Mouse (Mus musculus): ENCODE data around the gene Ifrd2. TPM values are rescaled to one million over a fixed set of nuclear protein-coding genes. Genes with fewer than 3 reads are reported as not detected.

The Ifrd2 gene
- polyA plus RNA-seq, 1 experiment from 2014 or later = 40.0 TPM

DNA sequence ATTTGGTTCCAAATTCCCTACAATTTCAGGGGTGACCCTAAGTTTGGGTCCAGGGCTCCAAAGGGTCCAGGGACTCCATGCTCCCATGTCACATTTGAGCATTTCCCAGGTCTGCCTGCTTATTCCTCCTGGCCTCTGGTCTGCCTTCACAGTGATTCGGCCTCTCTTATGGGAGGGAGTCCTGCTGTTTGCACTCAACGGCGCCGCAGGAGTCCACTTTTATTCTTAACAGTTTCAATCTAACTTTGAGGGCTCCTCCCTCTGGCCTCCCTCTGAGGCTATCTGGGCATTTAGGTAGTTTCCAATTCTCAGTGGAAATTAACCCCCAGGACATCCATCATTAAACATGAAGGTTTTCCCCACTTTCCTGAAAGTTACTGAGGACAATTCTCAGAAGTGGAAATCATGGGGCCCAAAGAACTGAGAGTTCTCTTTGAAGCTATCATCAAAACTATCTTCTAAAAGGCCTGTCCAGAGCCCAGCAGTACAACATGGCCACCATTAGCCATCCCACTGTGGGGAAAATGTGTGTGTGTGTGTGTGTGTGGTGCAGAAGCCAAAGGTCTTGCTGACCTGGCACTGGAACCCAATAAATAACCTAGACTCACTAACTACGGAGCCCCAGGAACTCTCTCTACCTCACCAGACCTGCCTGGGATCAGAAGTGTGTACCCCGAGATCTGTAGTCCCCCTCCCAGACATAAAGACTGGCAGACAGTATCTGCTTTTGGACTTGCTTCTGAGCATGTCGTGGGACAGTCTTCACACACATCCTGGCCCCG, 7.0 kb downstream of the Ifrd2 start:
- 79% methylated on average over 8 of the region's 8 CpGs for WGBS
- no peaks in the 10 kb centered on the region for H3K9me3 ChIP-seq
- no peak for ATAC-seq (ENCODE audit: borderline replicate concordance, extremely low read depth, low FRiP score, low TSS enrichment)
- H3K4me2 ChIP-seq = no peak overlapping the region
- H3K27me3 ChIP-seq = 0 out of 2 replicates have a peak, but pooled peaks cover 6% of the 10 kb centered on the region
- H3K4me3 ChIP-seq = no peak overlapping the region
- H3K4me1 ChIP-seq = peaks cover 5% of the 10 kb centered on the region
- H3K27ac ChIP-seq = no peak overlapping the region
- H3K36me3 ChIP-seq = peaks cover 44% of the 10 kb centered on the region
- H3K9ac ChIP-seq = no peak overlapping the region

DNA sequence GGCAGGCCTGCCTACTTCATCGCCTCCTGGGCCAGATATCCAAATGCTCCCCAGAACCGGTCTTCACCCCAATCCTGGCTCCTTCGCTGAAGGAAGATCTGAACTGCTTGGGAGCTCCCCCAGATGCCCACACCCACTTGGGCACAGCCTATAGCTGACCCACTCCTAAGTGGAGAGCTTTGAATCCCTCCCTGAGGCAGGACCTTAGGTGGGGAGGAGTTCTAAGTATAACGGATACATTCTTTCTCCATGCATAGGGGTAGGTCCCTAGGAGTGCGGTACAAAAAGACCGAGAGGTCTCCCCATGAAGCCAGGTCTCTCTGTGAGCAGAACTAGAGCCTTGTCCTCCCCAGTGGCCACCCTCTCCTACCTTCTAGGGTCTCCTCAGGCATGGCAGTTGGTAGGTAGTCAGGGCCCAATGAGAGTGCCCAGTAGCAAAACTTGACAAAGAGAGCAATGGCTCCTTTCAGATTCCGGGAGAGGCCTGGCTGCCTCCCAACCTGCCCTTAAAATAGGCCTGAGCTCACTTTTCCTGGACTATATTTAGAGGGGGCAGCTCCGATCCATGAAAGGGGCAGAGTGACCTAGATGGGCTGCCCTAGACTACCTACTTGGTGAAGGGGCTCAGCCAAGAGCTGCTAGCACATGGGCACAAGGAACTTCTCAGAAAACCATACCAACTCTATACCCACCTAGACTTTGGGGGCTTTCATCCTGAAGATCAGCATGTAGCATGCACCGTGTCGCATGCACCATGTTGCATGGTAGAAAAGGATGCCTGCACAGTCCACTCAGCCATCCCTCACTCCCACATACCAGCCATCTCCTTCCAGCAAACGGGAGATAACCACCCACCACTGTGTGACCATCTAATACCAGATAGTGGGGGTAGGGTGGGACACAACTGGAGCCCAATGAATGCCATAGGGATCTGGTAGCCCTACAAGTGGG, 9.5 kb downstream of the Ifrd2 start:
- no peak overlapping the region for H3K4me3 ChIP-seq
- H3K27me3 ChIP-seq = 0 out of 2 replicates have a peak, but pooled peaks cover 10% of the 10 kb centered on the region
- no peak overlapping the region for H3K9ac ChIP-seq
- no peak overlapping the region for H3K4me2 ChIP-seq
- no peaks in the 10 kb centered on the region for H3K9me3 ChIP-seq
- H3K4me1 ChIP-seq = no peaks in the 10 kb centered on the region
- ATAC-seq (ENCODE audit: borderline replicate concordance, extremely low read depth, low FRiP score, low TSS enrichment) = no peak
- peaks cover 23% of the 10 kb centered on the region for H3K36me3 ChIP-seq
- WGBS = 77% methylated on average over 11 of the region's 11 CpGs
- H3K27ac ChIP-seq = no peak overlapping the region

- Histone ChIP-seq H3K4me3 (no peak overlapping the region), H3K9me3 (no peaks in the 10 kb centered on the region), H3K9ac (no peak overlapping the region), H3K4me1 (peaks cover 5% of the 10 kb centered on the region; the same call in 1 of the 2 replicates), H3K36me3 (peaks cover 8% of the 10 kb centered on the region), H3K27ac (no peak overlapping the region), H3K27me3 (0 out of 2 replicates have a peak, but pooled peaks cover 10% of the 10 kb centered on the region), H3K4me2 (no peak overlapping the region)
- no peak for ATAC-seq (ENCODE audit: borderline replicate concordance, extremely low read depth, low FRiP score, low TSS enrichment)
- 65% methylated on average over 5 of the region's 5 CpGs for WGBS
Measured at GRCm38 (mm10) chr9:107598385-107598784, 10.9 kb downstream of the Ifrd2 start.

GRCm38 (mm10) chr9:107599433-107599832, 12.0 kb downstream of the Ifrd2 start:
- Histone ChIP-seq H3K4me1 (peaks cover 9% of the 10 kb centered on the region; the same call in 1 of the 2 replicates), H3K27me3 (0 out of 2 replicates have a peak, but pooled peaks cover 10% of the 10 kb centered on the region), H3K9ac (no peak overlapping the region), H3K27ac (no peak overlapping the region), H3K4me3 (no peak overlapping the region), H3K9me3 (no peaks in the 10 kb centered on the region), H3K36me3 (no peaks in the 10 kb centered on the region), H3K4me2 (no peak overlapping the region)
- no peak for ATAC-seq (ENCODE audit: borderline replicate concordance, extremely low read depth, low FRiP score, low TSS enrichment)
- WGBS = 79% methylated on average over 9 of the region's 9 CpGs

DNA sequence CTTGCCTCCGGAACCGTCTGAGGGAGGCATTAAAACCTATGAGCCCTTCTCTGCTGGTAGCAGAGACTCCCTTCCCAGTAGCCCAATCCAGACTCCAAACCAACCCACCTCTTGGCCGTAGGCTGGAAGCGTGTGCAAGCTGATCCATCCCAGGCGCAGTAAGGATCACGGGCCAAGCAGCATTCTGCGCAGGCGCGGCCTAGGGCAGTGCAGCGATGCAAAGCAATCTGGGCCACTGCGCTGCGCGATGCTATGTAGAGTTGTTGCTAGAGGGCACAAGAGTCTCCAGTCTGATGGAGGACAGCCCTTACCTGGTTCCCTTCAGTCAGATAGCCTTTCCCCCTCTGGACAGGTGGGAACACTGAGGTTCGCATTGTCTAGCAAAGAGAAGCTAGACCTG, 12.4 kb downstream of the Ifrd2 start:
- no peaks in the 10 kb centered on the region for H3K36me3 ChIP-seq
- no peak overlapping the region for H3K27ac ChIP-seq
- no peaks in the 10 kb centered on the region for H3K9me3 ChIP-seq
- no peak overlapping the region for H3K4me2 ChIP-seq
- 0 out of 2 replicates have a peak, but pooled peaks cover 10% of the 10 kb centered on the region for H3K27me3 ChIP-seq
- H3K4me1 ChIP-seq = peaks cover 12% of the 10 kb centered on the region
- no peak for ATAC-seq (ENCODE audit: borderline replicate concordance, extremely low read depth, low FRiP score, low TSS enrichment)
- H3K4me3 ChIP-seq = no peak overlapping the region
- 61% methylated on average over 14 of the region's 14 CpGs for WGBS
- H3K9ac ChIP-seq = no peak overlapping the region

DNA sequence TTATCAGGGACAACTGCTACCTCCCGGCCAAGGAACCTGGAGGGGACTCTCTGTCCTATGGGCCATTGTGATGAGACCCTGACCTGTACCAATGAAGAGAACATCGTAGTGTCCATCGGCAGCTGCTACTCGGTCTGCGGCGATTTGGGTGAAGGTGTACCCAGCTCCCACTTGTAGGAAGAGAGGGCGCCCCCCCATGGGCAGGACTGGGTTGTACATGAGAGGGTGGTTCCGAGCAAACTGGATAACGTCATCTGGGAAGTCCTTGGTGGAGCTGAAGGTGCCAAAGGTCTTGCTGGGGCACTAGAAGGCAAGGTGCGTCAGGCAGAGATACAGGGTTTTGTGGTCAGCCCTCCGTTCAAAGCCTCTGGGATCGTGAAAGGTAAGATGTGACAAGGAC, 13.3 kb downstream of the Ifrd2 start:
- no peak for ATAC-seq (ENCODE audit: borderline replicate concordance, extremely low read depth, low FRiP score, low TSS enrichment)
- 0 out of 2 replicates have a peak, but pooled peaks cover 10% of the 10 kb centered on the region for H3K27me3 ChIP-seq
- H3K9ac ChIP-seq = no peak overlapping the region
- WGBS = 75% methylated on average over 12 of the region's 12 CpGs
- no peak overlapping the region for H3K4me3 ChIP-seq
- no peaks in the 10 kb centered on the region for H3K36me3 ChIP-seq
- no peak overlapping the region for H3K27ac ChIP-seq
- no peak overlapping the region for H3K4me2 ChIP-seq
- peaks cover 19% of the 10 kb centered on the region for H3K4me1 ChIP-seq
- H3K9me3 ChIP-seq = no peaks in the 10 kb centered on the region

DNA sequence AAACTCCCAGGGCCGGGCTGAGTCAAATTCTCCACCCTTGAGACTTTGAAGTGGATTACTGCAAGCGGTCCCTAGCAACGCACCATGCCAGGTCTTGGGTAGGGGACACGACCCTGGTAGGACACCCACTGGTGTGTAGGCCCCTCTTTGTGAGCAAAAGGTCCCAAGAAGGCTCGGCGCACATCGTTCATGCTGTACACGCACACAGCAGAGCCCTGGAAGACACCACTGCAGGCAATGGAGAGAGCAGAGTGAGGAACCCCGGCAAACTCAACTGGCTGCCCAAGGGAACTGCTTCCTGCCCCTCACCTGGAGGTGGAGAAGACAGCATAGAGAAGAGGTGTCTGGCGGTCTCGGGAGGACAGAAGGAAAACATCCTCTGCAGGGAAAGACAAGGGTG, 13.8 kb downstream of the Ifrd2 start:
- Histone ChIP-seq H3K4me1 (peaks cover 19% of the 10 kb centered on the region), H3K36me3 (no peaks in the 10 kb centered on the region), H3K4me3 (no peak overlapping the region), H3K9ac (no peak overlapping the region), H3K4me2 (no peak overlapping the region), H3K9me3 (no peaks in the 10 kb centered on the region), H3K27me3 (0 out of 2 replicates have a peak, but pooled peaks cover 10% of the 10 kb centered on the region), H3K27ac (no peak overlapping the region)
- no peak for ATAC-seq (ENCODE audit: borderline replicate concordance, extremely low read depth, low FRiP score, low TSS enrichment)
- WGBS = 77% methylated on average over 11 of the region's 11 CpGs

DNA sequence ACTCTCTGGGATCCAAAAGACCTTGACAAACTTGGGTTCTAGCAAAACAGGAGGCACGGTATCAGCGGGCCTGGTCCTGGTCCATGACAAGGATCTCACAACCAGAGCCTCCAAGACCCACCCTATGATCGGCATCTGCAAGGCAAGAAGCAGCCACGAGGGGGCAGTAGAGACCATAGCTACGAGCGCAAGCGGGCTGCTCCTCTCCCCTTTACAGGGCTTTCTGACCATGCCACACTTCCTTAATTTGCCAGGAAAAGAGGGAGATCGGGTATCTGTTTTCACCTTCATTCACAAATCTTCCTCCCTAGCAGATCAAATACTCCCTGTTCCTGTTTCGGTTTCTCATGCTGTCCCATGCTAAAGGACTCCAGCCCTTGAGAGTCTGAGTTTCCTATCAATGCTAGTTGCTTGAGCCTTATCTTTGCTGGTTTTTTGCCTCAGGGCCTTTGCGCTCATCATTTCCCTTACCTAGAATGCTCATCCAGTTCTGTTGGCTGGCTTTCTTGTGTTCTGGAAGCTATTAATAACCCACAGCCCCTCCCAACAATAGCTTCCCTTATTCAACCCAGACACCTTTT, 14.7 kb downstream of the Ifrd2 start:
- peaks cover 24% of the 10 kb centered on the region for H3K4me1 ChIP-seq
- ATAC-seq (ENCODE audit: borderline replicate concordance, extremely low read depth, low FRiP score, low TSS enrichment) = no peak

DNA sequence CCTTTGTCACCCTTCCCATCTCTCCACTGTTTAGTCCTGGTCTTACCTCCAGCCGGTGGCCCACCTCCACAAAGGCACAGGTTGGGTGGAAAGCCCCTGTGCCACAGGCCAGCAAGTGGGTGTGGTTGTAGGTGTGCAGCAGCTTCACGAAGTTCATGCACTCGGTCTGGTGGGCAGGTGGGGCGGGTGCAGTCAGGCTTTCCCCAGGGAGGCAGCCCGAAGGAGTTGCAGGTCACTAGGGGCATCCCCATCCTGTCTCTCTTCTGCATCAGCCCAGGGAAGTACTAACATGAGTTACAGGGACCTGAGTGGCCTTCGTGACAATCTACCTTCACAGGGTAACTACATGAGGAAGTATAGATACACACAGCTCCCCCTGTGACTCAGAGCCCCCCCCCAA, 15.8 kb downstream of the Ifrd2 start:
- H3K9ac ChIP-seq = no peak overlapping the region
- H3K4me3 ChIP-seq = no peak overlapping the region
- H3K4me1 ChIP-seq = peaks cover 34% of the 10 kb centered on the region
- H3K27ac ChIP-seq = no peak overlapping the region
- H3K9me3 ChIP-seq = no peaks in the 10 kb centered on the region
- 0 out of 2 replicates have a peak, but pooled peaks cover 10% of the 10 kb centered on the region for H3K27me3 ChIP-seq
- no peak for ATAC-seq (ENCODE audit: borderline replicate concordance, extremely low read depth, low FRiP score, low TSS enrichment)
- H3K36me3 ChIP-seq = no peaks in the 10 kb centered on the region
- 74% methylated on average over 6 of the region's 6 CpGs for WGBS
- no peak overlapping the region for H3K4me2 ChIP-seq

More for the DNA sequence above, 14.7 kb downstream of the Ifrd2 start:
- H3K4me2 ChIP-seq = no peak overlapping the region
- no peak overlapping the region for H3K4me3 ChIP-seq
- H3K9me3 ChIP-seq = no peaks in the 10 kb centered on the region
- H3K9ac ChIP-seq = no peak overlapping the region
- no peak overlapping the region for H3K27ac ChIP-seq
- H3K27me3 ChIP-seq = 0 out of 2 replicates have a peak, but pooled peaks cover 10% of the 10 kb centered on the region
- no peaks in the 10 kb centered on the region for H3K36me3 ChIP-seq
- WGBS = 8% methylated on average over 10 of the region's 10 CpGs

DNA sequence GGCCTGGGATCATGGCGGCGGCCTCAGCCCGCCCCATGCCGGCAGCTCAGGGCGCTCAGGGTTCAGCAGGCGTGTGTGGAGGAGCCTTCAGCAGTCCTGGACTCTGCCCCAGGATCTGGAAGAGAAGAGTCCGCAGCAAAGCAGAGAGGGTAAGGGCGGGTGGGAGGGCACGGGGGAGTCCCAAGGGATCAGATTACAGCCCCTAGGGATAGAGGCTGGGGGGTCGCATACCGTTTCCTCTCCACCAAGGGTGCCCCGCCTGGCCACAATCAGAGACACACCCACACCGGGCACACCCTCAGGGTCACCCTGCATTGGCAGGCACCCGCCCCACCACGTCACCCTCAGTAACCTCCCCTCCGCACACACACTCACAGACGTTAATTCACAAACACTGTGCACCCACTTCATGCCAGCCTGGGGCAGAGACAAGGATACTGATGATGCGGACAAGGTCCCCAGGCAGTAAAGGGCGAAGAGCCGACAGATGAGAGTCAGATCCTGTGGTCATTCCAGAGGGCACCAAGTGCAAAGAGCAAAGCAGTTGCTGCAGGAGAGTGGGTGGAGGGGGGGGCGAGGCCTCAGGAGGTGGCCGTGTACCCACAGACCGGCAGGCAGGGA, 17.7 kb downstream of the Ifrd2 start:
- Histone ChIP-seq H3K9ac (peak overlapping the region; percentile 29; the same call in 1 of the 2 replicates), H3K4me3 (peak overlapping the region; percentile 22), H3K4me2 (peak overlapping the region; percentile 46), H3K27me3 (0 out of 2 replicates have a peak, but pooled peaks cover 4% of the 10 kb centered on the region), H3K4me1 (peaks cover 48% of the 10 kb centered on the region), H3K27ac (peak overlapping the region; percentile 75), H3K9me3 (no peaks in the 10 kb centered on the region), H3K36me3 (no peaks in the 10 kb centered on the region)
- WGBS = 30% methylated on average over 23 of the region's 23 CpGs
- peak; percentile 40 for ATAC-seq (ENCODE audit: borderline replicate concordance, extremely low read depth, low FRiP score, low TSS enrichment)

GRCm38 (mm10) chr9:107606591-107606990, 19.1 kb downstream of the Ifrd2 start:
- no peaks in the 10 kb centered on the region for H3K9me3 ChIP-seq
- H3K4me2 ChIP-seq = peak overlapping the region; percentile 29
- no peak for ATAC-seq (ENCODE audit: borderline replicate concordance, extremely low read depth, low FRiP score, low TSS enrichment)
- H3K9ac ChIP-seq = no peak overlapping the region
- H3K36me3 ChIP-seq = no peaks in the 10 kb centered on the region
- peak overlapping the region; percentile 62 for H3K27ac ChIP-seq
- H3K4me1 ChIP-seq = peaks cover 54% of the 10 kb centered on the region
- WGBS = 17% methylated on average over 9 of the region's 9 CpGs
- peak overlapping the region; percentile 11 for H3K4me3 ChIP-seq
- no peaks in the 10 kb centered on the region for H3K27me3 ChIP-seq
